Mouse (Mus musculus) thymus, adult 18-20 months (tissue): ENCODE data around the gene Gm3269.
"Not testable (repeated sequence)": the region's sequence is repeated elsewhere in the genome, so short reads cannot be mapped to it uniquely, and the experiment has no call there.

Experiments used
- DNase-seq, 2 experiments: peaks; one replicate each; pipeline ENCODE4 v3.0.0; 2022; ENCODE audit warnings: mixed read lengths in 2 of 2

Gm3269 gene

GRCm38 (mm10) chr14:4837806-4838205 lies at the start of gene Gm3269:
TSS of gene Gm3269 (plus strand) at chr14:4838106.
- DNase-seq, result not testable (repeated sequence)

GRCm38 (mm10) chr14:4806421-4806820 lies 31.5 kb upstream of the Gm3269 start:
- DNase-seq, result peak in 1 of 2 experiments; percentile 0

GRCm38 (mm10) chr14:4821950-4822349 lies 16.0 kb upstream of the Gm3269 start:
- DNase-seq, result not testable (repeated sequence)

GRCm38 (mm10) chr14:4855299-4855980 lies 17.5 kb downstream of the Gm3269 start, which contains the start of gene Gm3264:
TSS of gene Gm3264 (plus strand) at chr14:4855576.
- DNase-seq, result not testable (repeated sequence)

- DNase-seq, result not testable (repeated sequence)
These were observed 54.2 kb downstream of the Gm3269 start, which contains the start of gene Gm3278 for GRCm38 (mm10) chr14:4892116-4892515. TSS of gene Gm3278 (plus strand) at chr14:4892416.
